Mouse (Mus musculus): ENCODE data around the gene Taok3. TPM values are rescaled to one million over a fixed set of nuclear protein-coding genes. Genes with fewer than 3 reads are reported as not detected.
A peak's percentile ranks its signal among the peaks of the same experiment; 100 is the strongest.

Taok3 gene
- total RNA-seq, 2 experiments from 2014 or later, result 4.6 to 6.8 TPM

DNA sequence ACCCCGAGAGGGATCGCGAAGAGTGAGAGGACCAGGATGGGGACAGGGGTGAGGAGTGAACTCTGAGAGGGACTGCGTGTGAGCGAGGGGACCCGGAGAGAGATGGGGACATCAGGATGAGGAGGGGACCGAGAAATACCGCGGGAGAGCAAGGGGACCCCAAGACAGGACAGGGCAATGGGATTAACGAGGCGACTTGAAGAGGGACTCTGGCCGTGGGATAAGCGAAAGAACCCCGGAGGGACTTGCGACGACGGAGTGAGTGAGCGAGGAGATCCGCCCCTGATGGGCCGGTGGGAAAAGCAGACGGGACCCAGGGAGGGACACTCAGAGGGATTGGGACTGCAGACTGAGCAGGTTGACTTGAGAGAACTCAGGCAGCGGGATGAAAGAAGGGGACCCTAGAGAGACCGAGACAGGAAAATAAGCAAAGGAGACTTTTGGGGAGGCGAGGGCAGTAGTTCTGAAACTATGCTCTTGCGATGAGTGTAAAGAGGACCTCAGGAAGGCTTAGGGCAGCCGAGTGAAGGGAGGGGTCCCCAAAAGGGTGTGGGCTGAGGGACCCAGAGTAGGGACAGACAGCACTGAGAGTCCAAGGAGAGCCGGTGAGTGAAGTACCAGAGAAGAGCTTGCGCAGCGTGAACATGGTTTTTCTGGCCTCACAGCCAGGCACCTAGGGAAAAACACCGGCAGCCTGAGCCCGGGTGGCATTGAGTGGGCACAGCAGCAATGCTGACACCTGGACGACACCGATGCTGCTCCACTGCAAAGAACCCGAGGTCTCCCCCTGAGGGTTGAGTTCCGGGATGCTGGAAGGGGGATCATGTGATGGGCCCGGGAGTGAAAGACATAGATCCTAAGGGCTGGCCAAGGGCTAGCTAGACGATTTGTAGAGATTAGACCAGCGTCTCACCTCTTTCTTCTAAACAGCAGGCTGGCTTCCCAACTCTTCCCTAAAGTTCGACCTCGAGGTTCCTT, 849 bp downstream of the Taok3 start:
- peak; percentile 25 for DNase-seq
- intact Hi-C loops (cut with DNase I), result no loop called here

DNA sequence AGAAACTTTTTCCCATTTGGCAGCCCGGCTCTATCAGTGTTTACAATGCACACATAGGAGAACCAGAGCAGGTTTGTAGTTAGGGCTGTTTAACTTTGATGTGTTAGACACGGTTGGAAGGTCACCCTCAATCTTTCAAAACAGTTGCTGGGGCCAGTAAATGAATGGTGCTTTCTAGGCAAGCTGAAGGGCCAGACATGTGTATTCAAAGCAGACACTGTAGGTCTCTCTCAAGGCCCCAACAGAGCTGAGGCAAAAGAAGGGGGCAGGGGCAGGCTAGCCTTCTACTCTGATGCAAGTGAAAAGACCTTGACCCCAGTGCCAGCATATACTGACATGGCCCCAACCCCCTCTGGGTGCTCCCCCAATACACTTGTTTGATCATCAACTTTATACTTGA, 1.7 kb downstream of the Taok3 start:
- intact Hi-C loops (cut with DNase I), result no loop called here
- Histone ChIP-seq H3K27ac (0 out of 2 replicates have a peak overlapping the region, but pooled peaks have one; percentile 2), H3K4me3 (peak overlapping the region; percentile 97)
- DNase-seq, result no peak
- TF ChIP-seq CTCF (IDR thresholded peaks at IDR 0.05), result no peak

More for the DNA sequence above, 849 bp downstream of the Taok3 start:
- TF ChIP-seq CTCF (IDR thresholded peaks at IDR 0.05), result no peak
- peak overlapping the region; percentile 85 for H3K27ac ChIP-seq
- peak overlapping the region; percentile 97 for H3K4me3 ChIP-seq

DNA sequence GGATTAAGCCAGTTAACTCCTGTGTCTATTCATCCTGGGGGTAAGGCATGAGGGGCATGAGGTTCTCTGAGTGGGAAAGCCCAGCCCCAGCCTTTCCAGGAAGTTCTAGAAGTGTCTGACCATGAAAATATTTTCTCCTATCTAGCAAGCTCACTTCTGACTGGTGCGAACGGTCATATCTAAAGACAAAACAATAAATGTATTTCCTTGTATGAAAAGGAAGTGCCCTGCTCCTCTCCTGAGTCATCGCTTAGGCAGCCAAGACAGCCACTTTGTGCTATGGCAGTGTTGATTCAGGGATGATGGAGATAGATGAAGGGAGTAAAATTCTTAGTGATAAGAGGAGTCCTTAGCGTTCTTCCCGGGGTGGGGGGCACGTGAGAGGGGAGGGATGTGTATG, 3.2 kb downstream of the Taok3 start:
- intact Hi-C loops (cut with DNase I), result no loop called here
- no peak for TF ChIP-seq CTCF (IDR thresholded peaks at IDR 0.05)
- Histone ChIP-seq H3K4me3 (no peak overlapping the region), H3K27ac (no peak overlapping the region)
- no peak for DNase-seq

DNA sequence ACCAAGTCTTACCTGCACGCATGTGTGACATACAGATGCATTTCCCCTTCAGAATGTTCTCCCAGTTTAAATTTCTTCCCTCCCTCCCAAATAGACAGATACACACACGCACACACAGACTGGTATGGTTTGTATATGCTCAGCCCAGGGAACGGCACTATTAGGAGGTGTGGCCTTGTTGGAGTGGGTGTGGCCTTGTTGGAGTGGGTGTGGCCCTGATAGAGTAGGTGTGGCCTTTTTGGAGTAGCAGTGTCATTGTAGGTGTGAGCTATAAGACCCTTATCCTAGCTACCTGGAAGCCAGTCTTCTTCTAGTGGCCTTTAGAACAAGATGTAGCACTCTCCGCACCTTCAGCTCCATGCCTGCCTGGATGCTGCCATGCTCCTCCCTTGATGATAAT, 3.9 kb downstream of the Taok3 start:
- H3K4me3 ChIP-seq, result no peak overlapping the region
- intact Hi-C loops (cut with DNase I), result no loop called here
- DNase-seq, result no peak
- no peak overlapping the region for H3K27ac ChIP-seq
- TF ChIP-seq CTCF (IDR thresholded peaks at IDR 0.05), result no peak

DNA sequence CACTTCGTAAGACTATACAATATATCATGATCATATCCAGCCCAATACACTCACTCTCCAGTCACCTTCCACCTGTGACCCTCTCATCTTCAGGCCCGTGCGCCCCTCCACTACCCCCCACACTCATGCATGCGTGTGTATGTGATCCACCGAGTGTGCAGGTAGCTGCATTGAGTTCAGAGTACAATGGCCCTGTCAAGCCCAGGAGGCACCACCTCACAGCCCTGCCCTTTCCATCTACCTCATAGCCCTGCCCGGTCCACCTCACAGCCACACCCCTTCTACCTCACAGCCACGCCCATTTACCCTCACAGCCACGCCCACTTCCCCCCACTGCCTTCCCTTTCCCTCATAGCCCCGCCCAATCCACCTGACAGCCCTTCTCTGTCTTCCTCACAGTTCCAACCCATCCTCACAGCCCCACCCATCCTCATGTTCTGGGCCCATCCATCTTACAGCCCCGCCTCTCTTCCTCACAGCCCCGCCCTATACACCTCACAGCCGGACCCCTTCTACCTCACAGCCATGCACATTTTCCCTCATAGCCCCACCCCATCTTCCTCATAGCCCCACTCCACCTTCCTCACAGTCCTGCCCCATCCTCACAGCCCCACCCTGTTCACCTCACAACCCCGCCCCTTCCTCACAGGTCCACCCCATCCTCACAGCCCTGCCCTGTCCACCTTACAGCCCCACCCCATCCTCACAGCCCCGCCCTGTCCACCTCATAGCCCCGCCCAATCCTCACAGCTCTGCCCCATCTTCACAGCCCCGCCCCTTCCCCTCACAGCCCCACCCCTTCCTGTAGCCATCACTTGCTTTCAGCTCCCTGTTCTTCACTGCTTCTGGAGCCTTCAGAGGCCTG, 5.8 kb downstream of the Taok3 start:
- no peak overlapping the region for H3K27ac ChIP-seq
- DNase-seq, result no peak
- H3K4me3 ChIP-seq, result no peak overlapping the region
- no peak for TF ChIP-seq CTCF (IDR thresholded peaks at IDR 0.05)
- intact Hi-C loops (cut with DNase I), result no loop called here

DNA sequence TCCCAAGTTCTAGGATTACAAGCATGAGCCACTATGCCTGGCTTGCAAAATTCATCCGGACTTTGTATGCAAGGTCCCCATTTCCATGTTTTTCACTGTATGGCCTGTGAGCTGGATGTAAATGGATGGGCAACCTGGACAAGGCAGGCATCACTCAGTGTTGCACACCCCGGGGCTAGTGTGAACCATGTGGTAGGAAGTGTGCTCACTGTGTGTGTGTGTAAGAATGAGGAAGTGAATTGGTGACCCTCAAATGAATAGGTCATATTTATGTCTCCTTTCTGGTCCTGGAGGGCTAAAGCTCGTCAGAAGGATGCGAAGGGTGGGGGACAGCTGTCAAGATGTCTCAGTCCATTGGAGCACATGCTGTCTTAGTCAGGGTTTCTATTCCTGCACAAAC, 7.1 kb downstream of the Taok3 start:
- TF ChIP-seq CTCF (IDR thresholded peaks at IDR 0.05), result no peak
- intact Hi-C loops (cut with DNase I), result no loop called here
- no peak for DNase-seq
- Histone ChIP-seq H3K4me3 (no peak overlapping the region), H3K27ac (no peak overlapping the region)

DNA sequence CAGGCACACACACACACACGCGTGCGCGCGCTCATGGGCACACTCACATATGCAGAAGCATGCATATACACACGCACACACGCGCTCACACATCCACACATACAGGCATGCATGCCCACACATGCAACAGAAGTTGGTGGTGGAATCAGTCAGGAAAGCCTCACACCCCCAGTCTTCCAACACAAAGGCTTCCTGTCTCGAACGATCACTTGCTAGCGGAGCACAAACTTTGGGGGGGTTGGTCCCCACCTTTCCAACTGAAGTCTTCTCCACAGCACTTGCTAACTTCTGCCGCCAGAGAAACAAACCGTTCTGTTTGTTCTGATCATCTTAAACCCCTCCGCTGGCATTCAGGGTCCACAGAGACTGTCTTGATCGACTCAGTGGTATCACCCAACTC, 10.8 kb downstream of the Taok3 start:
- Histone ChIP-seq H3K27ac (no peak overlapping the region), H3K4me3 (no peak overlapping the region)
- intact Hi-C loops (cut with DNase I), result no loop called here
- no peak for TF ChIP-seq CTCF (IDR thresholded peaks at IDR 0.05)
- no peak for DNase-seq

DNA sequence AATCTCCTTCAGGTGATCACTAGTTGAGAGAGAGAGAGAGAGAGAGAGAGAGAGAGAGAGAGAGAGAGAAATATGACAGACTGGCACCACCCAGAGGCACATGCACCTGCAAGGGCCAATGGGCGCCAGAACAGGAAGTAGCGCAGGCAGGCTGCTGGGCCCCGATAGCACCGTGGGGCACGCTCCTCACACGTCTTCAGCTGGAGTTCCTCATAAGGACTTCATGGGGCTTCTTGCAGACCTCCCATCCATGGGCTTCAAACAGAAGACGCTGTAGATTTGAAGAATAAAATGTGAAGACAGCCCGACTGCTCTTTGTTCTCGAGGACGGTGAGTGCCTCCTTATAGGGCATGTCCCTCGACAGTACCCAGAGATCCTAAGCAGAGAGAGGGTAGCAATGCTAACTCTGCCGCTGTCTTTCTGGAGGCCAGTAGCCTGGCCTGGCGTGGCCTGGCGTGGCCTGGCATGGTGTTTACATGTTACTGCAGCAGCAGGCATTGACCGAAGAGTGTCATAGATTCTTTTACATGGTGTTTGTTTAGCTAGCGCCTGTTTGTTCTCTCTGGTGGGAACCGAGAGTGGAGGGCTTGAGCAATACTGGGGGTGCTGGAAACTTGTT, 13.6 kb downstream of the Taok3 start:
- intact Hi-C loops (cut with DNase I), result no loop called here
- H3K4me3 ChIP-seq, result peak overlapping the region; percentile 41
- peak overlapping the region; percentile 64; the same call in 1 of the 2 replicates for H3K27ac ChIP-seq
- no peak for TF ChIP-seq CTCF (IDR thresholded peaks at IDR 0.05)
- no peak for DNase-seq

DNA sequence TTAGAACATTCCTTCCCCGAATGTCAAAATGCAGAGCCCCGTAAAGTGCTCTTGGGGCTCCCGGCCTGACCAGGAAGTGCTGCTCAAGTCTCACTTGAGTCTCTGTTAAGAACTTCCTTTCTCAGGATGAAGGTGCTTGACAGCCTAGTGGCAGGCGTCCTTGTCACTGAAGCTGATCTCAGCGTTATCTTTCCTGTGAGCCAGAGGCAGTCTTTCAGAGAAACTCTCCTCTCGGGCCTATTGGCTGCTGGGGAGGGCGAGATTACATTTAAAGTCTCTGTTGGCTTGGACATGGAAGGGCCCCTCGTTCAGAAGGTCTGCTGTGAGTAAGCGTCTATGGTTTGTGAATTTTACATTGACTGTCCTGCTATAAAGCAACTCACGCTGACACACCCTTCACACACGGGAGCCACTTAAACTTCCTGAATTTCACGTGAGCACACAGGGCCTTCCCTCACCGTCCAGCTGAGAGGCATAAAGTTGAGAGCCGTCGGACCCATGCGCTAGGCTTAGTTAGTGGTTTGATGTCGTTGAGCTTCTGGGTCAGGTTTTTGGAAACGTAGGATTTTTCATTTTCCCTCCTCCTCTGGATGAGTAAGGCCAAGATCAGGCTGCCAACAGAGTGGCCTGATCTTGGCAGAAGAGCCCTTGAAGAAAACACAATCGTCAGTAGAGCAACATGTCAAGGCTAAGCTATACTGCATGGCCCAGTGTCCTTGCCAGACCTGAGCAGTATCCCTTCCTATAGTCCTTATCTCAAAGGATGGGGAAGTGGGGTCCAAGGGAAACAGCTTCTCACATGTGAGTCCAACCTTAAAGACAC, 14.3 kb downstream of the Taok3 start:
- TF ChIP-seq CTCF (IDR thresholded peaks at IDR 0.05), result no peak
- DNase-seq, result no peak
- intact Hi-C loops (cut with DNase I), result no loop called here
- peak overlapping the region; percentile 41 for H3K4me3 ChIP-seq
- H3K27ac ChIP-seq, result peak overlapping the region; percentile 64

DNA sequence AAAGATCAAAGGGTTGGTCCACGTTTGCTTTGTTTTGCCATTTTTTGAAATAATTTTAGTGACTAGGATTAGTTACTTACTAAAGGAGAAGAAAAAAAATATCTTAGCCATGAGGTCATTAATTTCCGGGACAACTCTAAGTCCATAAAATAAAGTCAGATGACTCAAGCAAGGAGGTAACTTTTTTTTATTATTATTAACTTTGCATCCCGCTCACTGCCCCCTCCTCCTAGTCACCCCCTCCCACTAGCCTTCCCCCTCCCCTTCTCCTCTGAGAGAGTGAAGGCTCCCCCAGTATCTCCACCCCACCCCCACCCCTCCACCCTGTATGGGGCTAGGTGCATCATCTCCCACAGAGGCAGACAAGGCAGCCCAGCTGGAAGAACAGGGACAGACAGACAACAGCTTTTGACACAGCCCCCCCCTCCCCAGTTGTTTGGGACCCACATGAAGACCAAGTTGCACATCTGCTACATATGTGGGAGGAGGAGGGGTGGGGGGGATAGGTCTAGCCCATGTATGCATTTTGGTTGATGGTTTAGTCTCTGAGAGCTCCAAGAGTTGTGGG, 15.0 kb downstream of the Taok3 start:
- H3K4me3 ChIP-seq, result peak overlapping the region; percentile 32
- intact Hi-C loops (cut with DNase I), result no loop called here
- peak overlapping the region; percentile 64 for H3K27ac ChIP-seq
- TF ChIP-seq CTCF (IDR thresholded peaks at IDR 0.05), result no peak
- no peak for DNase-seq

DNA sequence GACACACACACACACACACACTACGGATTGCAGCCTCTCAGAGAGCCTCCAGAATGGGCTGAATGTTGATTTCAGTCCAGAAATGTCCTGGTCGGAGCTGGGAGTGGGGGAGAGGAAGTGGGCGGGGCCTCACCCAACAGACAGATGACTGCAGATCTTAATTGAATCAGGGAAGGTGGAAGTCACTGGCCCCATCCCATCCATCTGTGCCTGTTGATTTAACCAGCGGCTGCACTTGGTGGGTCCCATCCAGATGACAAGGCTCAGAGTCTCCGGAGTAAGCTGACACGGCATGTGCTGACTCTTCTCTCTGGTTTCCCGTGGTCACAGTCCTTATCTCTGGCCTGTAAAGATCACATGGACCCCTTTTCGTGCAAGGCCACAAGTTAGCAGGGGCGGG, 15.9 kb downstream of the Taok3 start:
- intact Hi-C loops (cut with DNase I), result no loop called here
- no peak for TF ChIP-seq CTCF (IDR thresholded peaks at IDR 0.05)
- H3K4me3 ChIP-seq, result no peak overlapping the region
- peak; percentile 50 for DNase-seq
- H3K27ac ChIP-seq, result peak overlapping the region; percentile 64; the same call in 1 of the 2 replicates
